Comparison of ENCODE assay signal across 22 mouse cellular contexts in the genomic region with DNA sequence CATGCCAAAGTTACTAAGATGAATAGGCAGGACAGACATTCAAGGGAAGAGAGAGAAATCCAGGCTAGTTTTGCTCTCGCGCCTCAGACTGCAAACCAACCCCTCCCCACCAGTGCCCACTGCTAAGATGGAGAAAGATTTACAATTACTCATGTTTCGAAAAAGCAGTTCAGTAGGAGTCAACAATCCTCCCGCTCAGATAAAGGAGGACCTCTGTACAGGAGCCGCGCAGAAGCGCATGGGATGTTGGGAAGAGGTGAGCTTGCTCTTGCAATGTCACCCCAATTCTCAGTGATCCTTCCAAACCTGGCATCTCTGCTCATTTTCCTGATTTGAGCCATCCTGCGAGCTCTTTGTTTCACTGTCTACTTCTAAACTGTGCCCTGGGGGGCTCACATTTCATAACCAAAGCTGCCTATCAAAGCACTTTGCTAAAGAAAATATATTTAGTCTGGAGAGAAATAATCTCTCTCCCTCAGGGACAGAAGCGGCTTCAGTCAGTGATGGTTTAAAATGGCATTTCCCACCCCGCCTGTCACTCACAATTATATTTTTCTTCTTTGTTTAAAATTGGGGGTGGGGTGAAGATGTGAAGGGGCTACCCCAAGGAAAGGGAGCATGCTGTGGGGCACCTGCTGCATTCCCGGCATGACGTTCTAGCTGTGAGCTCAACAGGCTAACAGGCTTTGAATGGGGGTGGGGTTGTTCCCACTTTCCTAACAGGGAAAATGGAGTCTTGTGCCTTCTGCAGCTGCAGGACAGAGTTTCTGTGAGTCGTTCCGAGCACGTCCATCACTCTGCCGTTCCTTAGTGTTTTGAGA.
DNase-seq lines count a peak whose midpoint lies in the region; ATAC-seq and TF ChIP-seq lines count a peak whose summit lies in the region.
"Had no signal": no experiment of that assay in that cellular context is flagged by ENCODE, and none has a peak within 500 bp of the region (broad histone marks: within the 10 kb centered on the region; RNA-seq: fewer than 3 reads in every experiment).

No protein-coding gene starts in this region.

- DNase-seq in hindbrain, embryonic 10.5 days (ENCODE audit: low spot score) = peak; percentile 5
- DNase-seq in Muller cell, postnatal 12 days (ENCODE audit: inconsistent ontology term) = peak; percentile 16
- DNase-seq in hindbrain, postnatal 0 days (ENCODE audit: low spot score) = peak; percentile 27
- DNase-seq in frontal cortex, adult 2 months (ENCODE audit: extremely low spot score in 1 of 2, low spot score in 1 of 2) = no peak
- no peak for DNase-seq in spleen, postnatal 10 days (ENCODE audit: low spot score in 2 of 2)
- no peak for DNase-seq in right cerebral cortex, postnatal 10 days (ENCODE audit: low spot score in 2 of 2)
- DNase-seq: adrenal gland, postnatal 36 days; cerebellum, adult 18-20 months; cerebellum, postnatal 36 days; gastrocnemius, postnatal 10 days; heart, adult 18-20 months; kidney, postnatal 14 days; lung, adult 18-20 months had no signal

- H3K4me1 ChIP-seq in hindbrain, embryonic 10.5 days (replicated peaks) = peaks cover 4% of the 10 kb centered on the region; the same call in 1 of the 2 replicates
- peaks cover 8% of the 10 kb centered on the region for H3K4me1 ChIP-seq in hindbrain, embryonic 13.5 days (replicated peaks)
- peaks cover 9% of the 10 kb centered on the region; the same call in 1 of the 2 replicates for H3K4me1 ChIP-seq in embryonic facial prominence, embryonic 12.5 days
- H3K4me1 ChIP-seq in hindbrain, postnatal 0 days (ENCODE audit: insufficient read depth, low read length) = no peaks in the 10 kb centered on the region; the same call in 1 of the 2 replicates
- H3K4me1 ChIP-seq: heart, embryonic 13.5 days; intestine, embryonic 15.5 days had no signal

- TF ChIP-seq CTCF in hindbrain, postnatal 0 days (IDR thresholded peaks at IDR 0.05; ENCODE audit: low read depth) = no peak

- H3K9ac ChIP-seq in hindbrain, embryonic 13.5 days = no peak overlapping the region
- no peak overlapping the region for H3K9ac ChIP-seq in embryonic facial prominence, embryonic 12.5 days
- H3K9ac ChIP-seq in hindbrain, postnatal 0 days (replicated peaks; ENCODE audit: low read length) = no peak overlapping the region
- H3K9ac ChIP-seq: heart, embryonic 13.5 days; intestine, embryonic 15.5 days had no signal

- H3K4me3 ChIP-seq in hindbrain, embryonic 10.5 days = no peak overlapping the region
- no peak overlapping the region for H3K4me3 ChIP-seq in hindbrain, embryonic 13.5 days
- no peak overlapping the region for H3K4me3 ChIP-seq in embryonic facial prominence, embryonic 12.5 days
- no peak overlapping the region for H3K4me3 ChIP-seq in hindbrain, postnatal 0 days (ENCODE audit: low read length)
- H3K4me3 ChIP-seq: heart, embryonic 13.5 days; intestine, embryonic 15.5 days; layer of hippocampus, adult 2 months; myocyte had no signal

- H3K36me3 ChIP-seq in hindbrain, embryonic 10.5 days = no peaks in the 10 kb centered on the region
- no peaks in the 10 kb centered on the region for H3K36me3 ChIP-seq in hindbrain, embryonic 13.5 days
- no peaks in the 10 kb centered on the region for H3K36me3 ChIP-seq in embryonic facial prominence, embryonic 12.5 days
- no peaks in the 10 kb centered on the region for H3K36me3 ChIP-seq in hindbrain, postnatal 0 days (ENCODE audit: insufficient read depth, low read length)
- H3K36me3 ChIP-seq: heart, embryonic 13.5 days; intestine, embryonic 15.5 days had no signal

- H3K9me3 ChIP-seq in hindbrain, embryonic 10.5 days = no peaks in the 10 kb centered on the region
- H3K9me3 ChIP-seq in hindbrain, embryonic 13.5 days = no peaks in the 10 kb centered on the region
- no peaks in the 10 kb centered on the region for H3K9me3 ChIP-seq in embryonic facial prominence, embryonic 12.5 days
- no peaks in the 10 kb centered on the region for H3K9me3 ChIP-seq in hindbrain, postnatal 0 days (ENCODE audit: low read length)
- H3K9me3 ChIP-seq: heart, embryonic 13.5 days; intestine, embryonic 15.5 days had no signal

- ATAC-seq in hindbrain, embryonic 13.5 days (ENCODE audit: low FRiP score) = no peak
- ATAC-seq in embryonic facial prominence, embryonic 12.5 days (ENCODE audit: insufficient number of reproducible peaks, insufficient read depth, low FRiP score, low TSS enrichment) = 0 out of 2 replicates have a peak, but pooled peaks have one; percentile 69
- ATAC-seq in hindbrain, postnatal 0 days = no peak
- ATAC-seq: intestine, embryonic 15.5 days had no signal

- H3K4me2 ChIP-seq in hindbrain, embryonic 13.5 days = no peak overlapping the region
- H3K4me2 ChIP-seq in embryonic facial prominence, embryonic 12.5 days (replicated peaks) = peak overlapping the region; percentile 27
- no peak overlapping the region for H3K4me2 ChIP-seq in hindbrain, postnatal 0 days (ENCODE audit: low read depth, low read length)
- H3K4me2 ChIP-seq: heart, embryonic 13.5 days; intestine, embryonic 15.5 days; liver, embryonic 11.5 days had no signal

- 66% methylated on average over 16 of the region's 16 CpGs for WGBS in hindbrain, embryonic 10.5 days
- WGBS in hindbrain, embryonic 13.5 days = 61% methylated on average over 16 of the region's 16 CpGs
- WGBS in embryonic facial prominence, embryonic 12.5 days = 43% methylated on average over 16 of the region's 16 CpGs
- 49% methylated on average over 16 of the region's 16 CpGs for WGBS in hindbrain, postnatal 0 days

- H3K27me3 ChIP-seq in hindbrain, embryonic 10.5 days (ENCODE audit: insufficient read depth, poor library complexity, severe bottlenecking) = no peaks in the 10 kb centered on the region
- no peaks in the 10 kb centered on the region for H3K27me3 ChIP-seq in hindbrain, embryonic 13.5 days
- no peaks in the 10 kb centered on the region for H3K27me3 ChIP-seq in embryonic facial prominence, embryonic 12.5 days
- H3K27me3 ChIP-seq in hindbrain, postnatal 0 days (ENCODE audit: insufficient read depth, low read length) = no peaks in the 10 kb centered on the region
- H3K27me3 ChIP-seq: CH12.LX; heart, embryonic 13.5 days; intestine, embryonic 15.5 days had no signal

- no peak overlapping the region for H3K27ac ChIP-seq in hindbrain, embryonic 10.5 days
- no peak overlapping the region for H3K27ac ChIP-seq in hindbrain, embryonic 13.5 days
- H3K27ac ChIP-seq in embryonic facial prominence, embryonic 12.5 days = no peak overlapping the region
- H3K27ac ChIP-seq in hindbrain, postnatal 0 days = no peak overlapping the region
- H3K27ac ChIP-seq: heart, embryonic 13.5 days; intestine, embryonic 15.5 days; layer of hippocampus, adult 2 months; stomach, postnatal 0 days had no signal

Comparison
In these comparisons a context has a peak if more than half of its experiments do, and no peak if none do; other contexts are left out.
1. DNase-seq: peak in hindbrain, embryonic 10.5 days (single experiment), Muller cell, postnatal 12 days (single experiment) and hindbrain, postnatal 0 days (single experiment); none in frontal cortex, adult 2 months (0 of 2), spleen, postnatal 10 days (0 of 2) and right cerebral cortex, postnatal 10 days (0 of 2).